ENCODE assay signal across 8 mouse cellular contexts in the genomic region with DNA sequence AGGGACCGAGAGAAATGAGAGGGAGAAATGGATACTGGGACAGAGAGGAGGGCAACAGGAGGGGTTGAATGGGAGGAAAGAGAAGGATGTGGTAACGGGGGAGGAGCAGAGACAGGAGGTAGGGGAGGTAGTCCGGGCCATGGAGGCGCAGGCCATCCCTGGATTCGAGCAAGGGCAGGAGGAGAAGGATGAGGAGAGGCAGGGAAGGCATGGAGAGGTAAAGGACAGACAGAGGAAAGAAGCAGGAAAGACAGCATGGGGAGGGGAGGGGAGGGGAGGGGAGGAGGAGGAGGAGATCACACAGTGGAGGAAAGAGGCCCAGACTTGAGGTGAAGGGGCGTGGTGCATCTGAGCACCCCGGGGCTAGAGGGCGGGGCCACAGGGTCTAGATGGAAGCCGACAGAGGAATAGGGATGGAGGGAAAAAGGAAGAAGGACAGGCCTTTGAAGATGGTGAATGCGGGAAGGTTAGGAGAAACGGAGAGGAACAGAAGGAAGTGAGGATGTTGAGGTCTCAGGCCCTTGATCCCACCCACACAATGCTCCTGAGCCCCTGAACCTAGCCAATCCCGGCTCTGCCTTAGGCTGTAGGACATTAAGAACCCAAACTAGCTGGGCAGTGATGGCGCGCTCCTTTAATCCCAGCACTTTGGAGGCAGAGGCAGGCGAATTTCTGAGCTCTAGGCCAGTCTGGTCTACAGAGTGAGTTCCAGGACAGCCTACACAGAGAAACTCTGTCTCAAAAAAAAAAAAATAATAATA. TPM values are rescaled to one million over a fixed set of nuclear protein-coding genes. Genes with fewer than 3 reads are reported as not detected.
DNase-seq lines count a peak whose midpoint lies in the region; ATAC-seq and TF ChIP-seq lines count a peak whose summit lies in the region.

A gene (minus strand): TSS at position 209 of the 761 bp plus-strand sequence.

- no peaks in the 10 kb centered on the region for H3K36me3 ChIP-seq in hindbrain, embryonic 16.5 days (ENCODE audit: control insufficient read depth, insufficient read depth, low read length)
- no peaks in the 10 kb centered on the region for H3K36me3 ChIP-seq in neural tube, embryonic 15.5 days

- peak within 1 kb of the TSS; percentile 77 for H3K4me3 ChIP-seq in layer of hippocampus, adult 2 months
- H3K4me3 ChIP-seq in hindbrain, embryonic 16.5 days (ENCODE audit: low read length): peak within 1 kb of the TSS; percentile 83
- H3K4me3 ChIP-seq in neural tube, embryonic 15.5 days (replicated peaks): peak within 1 kb of the TSS; percentile 83

- H3K9ac ChIP-seq in hindbrain, embryonic 16.5 days (ENCODE audit: low read depth, low read length): peak within 1 kb of the TSS; percentile 96
- H3K9ac ChIP-seq in neural tube, embryonic 15.5 days (replicated peaks): peak within 1 kb of the TSS; percentile 88

- peak within 1 kb of the TSS; percentile 95 for H3K27ac ChIP-seq in layer of hippocampus, adult 2 months
- H3K27ac ChIP-seq in hindbrain, embryonic 16.5 days (ENCODE audit: low read depth, low read length): peak within 1 kb of the TSS; percentile 92
- peak within 1 kb of the TSS; percentile 94 for H3K27ac ChIP-seq in neural tube, embryonic 15.5 days (replicated peaks)

- no peak for TF ChIP-seq CTCF in layer of hippocampus, adult 2 months (conservative IDR thresholded peaks at IDR 0.05)

- H3K4me1 ChIP-seq in hindbrain, embryonic 16.5 days (ENCODE audit: control insufficient read depth, insufficient read depth, low read depth, low read length): peaks cover 20% of the 10 kb centered on the region
- H3K4me1 ChIP-seq in neural tube, embryonic 15.5 days: peaks cover 41% of the 10 kb centered on the region

- ATAC-seq in hindbrain, embryonic 16.5 days: peak; percentile 62
- ATAC-seq in neural tube, embryonic 15.5 days (ENCODE audit: low FRiP score): peak; percentile 58

- 21% methylated on average over 15 of the region's 15 CpGs for WGBS in hindbrain, embryonic 16.5 days
- 19% methylated on average over 15 of the region's 15 CpGs for WGBS in neural tube, embryonic 15.5 days

- H3K9me3 ChIP-seq in hindbrain, embryonic 16.5 days (ENCODE audit: control insufficient read depth, low read length): no peaks in the 10 kb centered on the region
- H3K9me3 ChIP-seq in neural tube, embryonic 15.5 days (replicated peaks): no peaks in the 10 kb centered on the region

- no peak for DNase-seq in layer of hippocampus, adult 2 months (ENCODE audit: low spot score in 2 of 2)
- DNase-seq in layer of hippocampus, adult 9-10 months (ENCODE audit: low spot score): no peak
- DNase-seq in adrenal gland, postnatal 36 days: no peak
- DNase-seq in gastrocnemius, adult 8-10 months (ENCODE audit: low spot score in 2 of 2): no peak
- DNase-seq in liver: peak; percentile 87
- no peak for DNase-seq in ovary, postnatal 36 days (ENCODE audit: low spot score)

- no peaks in the 10 kb centered on the region for H3K27me3 ChIP-seq in hindbrain, embryonic 16.5 days (replicated peaks; ENCODE audit: control insufficient read depth, insufficient read depth, low read length)
- no peaks in the 10 kb centered on the region for H3K27me3 ChIP-seq in neural tube, embryonic 15.5 days (replicated peaks)

- H3K4me2 ChIP-seq in hindbrain, embryonic 16.5 days (ENCODE audit: low read length): peak within 1 kb of the TSS; percentile 88
- peak within 1 kb of the TSS; percentile 77 for H3K4me2 ChIP-seq in neural tube, embryonic 15.5 days

RNA-seq across cellular contexts. Expression of the gene that starts here (rescaled TPM):
- 100 to 1,000 TPM; 102 to 105 TPM for total RNA-seq in layer of hippocampus, adult 2 months (2021)
- total RNA-seq in adrenal gland, postnatal 36 days (2021): 10 to 100 TPM; 61.7 to 71.2 TPM
- 10 to 100 TPM; 36.7 to 40.7 (median 39.7) TPM for total RNA-seq in gastrocnemius, adult 8-10 months (2022)
- 21.2 and 83.2 TPM in 2 replicates for polyA plus RNA-seq in hindbrain, embryonic 16.5 days (2015; fragmentation: Nextera tagmentation; extraction: Ambion mirVana)
- polyA plus RNA-seq in neural tube, embryonic 15.5 days (2015; fragmentation: Nextera tagmentation; extraction: Ambion mirVana): 91.9 and 92.1 TPM in 2 replicates
